Mouse (Mus musculus) small intestine, adult 2 months (tissue): ENCODE data around the gene Rrp36.

Experiments
- CTCF ChIP-seq: fragments of 200-500 bp; IDR thresholded peaks from 2 replicates; pipeline ENCODE4 v1.5.1; 2012; ENCODE audit warnings: low read depth, mild to moderate bottlenecking, control low read depth, inconsistent platforms, low read length, moderate library complexity, mixed read lengths; ENCODE audit not compliant: insufficient replicate concordance, insufficient read length; ENCODE audit errors: extremely low read depth
- POLR2A ChIP-seq: fragments of 200-500 bp; IDR thresholded peaks from 2 replicates; pipeline ENCODE4 v1.6.1; 2012; ENCODE audit warnings: low read depth, mild to moderate bottlenecking, control low read depth, inconsistent platforms, low read length, moderate library complexity

- TF ChIP-seq CTCF, result no peak
- TF ChIP-seq POLR2A, result no peak; the same call in none of the 2 replicates
Observed at GRCm38 (mm10) chr17:46680760-46681373, 6.7 kb upstream of the Rrp36 start, which contains the start of gene Klhdc3.
